Mouse (Mus musculus): Measurements from ENCODE around the gene Il31ra.

The Il31ra gene

DNA sequence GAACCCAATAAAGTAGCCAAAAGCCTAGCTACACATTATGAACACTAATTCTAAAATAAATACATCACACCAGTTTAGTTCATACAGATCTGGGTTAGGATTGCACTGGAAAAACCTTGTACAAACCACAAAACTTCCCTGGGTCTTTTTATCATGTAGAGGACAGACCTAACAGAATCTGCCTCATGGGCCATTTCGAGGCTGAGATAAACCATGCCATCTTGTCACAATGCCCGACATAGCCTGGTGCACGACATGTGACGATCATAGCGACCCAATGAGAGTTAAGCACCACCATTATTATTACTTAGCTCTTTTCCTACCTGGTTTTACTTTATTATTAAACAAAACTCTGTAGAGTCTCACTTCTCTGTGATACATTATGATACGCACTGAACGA is 57.1 kb downstream of the Il31ra start:
- no peaks in the 10 kb centered on the region for H3K27me3 ChIP-seq (ENCODE audit: control insufficient read depth, insufficient read depth, low read length, poor library complexity, severe bottlenecking)
- no peak for DNase-seq (ENCODE audit: low read depth, low spot score)
- no peaks in the 10 kb centered on the region for H3K36me3 ChIP-seq (ENCODE audit: control insufficient read depth, insufficient read depth, low read length, poor library complexity, severe bottlenecking)

DNA sequence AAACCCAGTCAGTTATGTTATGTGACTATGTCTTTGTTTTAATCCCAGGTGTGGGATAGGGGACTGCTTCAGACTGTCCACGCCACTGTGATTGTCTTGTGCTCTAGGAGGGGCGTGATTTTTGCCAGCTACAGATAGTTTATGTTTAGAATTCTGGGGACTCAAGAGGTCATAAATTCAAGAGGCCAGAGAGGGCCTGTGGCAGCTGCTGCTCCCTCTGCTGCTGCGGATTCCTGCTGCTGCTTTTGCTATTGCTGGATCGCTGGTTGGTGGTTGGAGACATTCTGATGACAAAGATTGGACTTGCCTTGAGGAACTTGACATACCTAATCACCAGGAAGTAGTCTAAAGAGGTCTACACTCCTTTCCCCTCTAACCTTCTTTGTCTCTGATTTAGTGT is 57.5 kb downstream of the Il31ra start:
- H3K36me3 ChIP-seq (ENCODE audit: control insufficient read depth, insufficient read depth, low read length, poor library complexity, severe bottlenecking): no peaks in the 10 kb centered on the region
- no peaks in the 10 kb centered on the region for H3K27me3 ChIP-seq (ENCODE audit: control insufficient read depth, insufficient read depth, low read length, poor library complexity, severe bottlenecking)
- DNase-seq (ENCODE audit: low read depth, low spot score): no peak

DNA sequence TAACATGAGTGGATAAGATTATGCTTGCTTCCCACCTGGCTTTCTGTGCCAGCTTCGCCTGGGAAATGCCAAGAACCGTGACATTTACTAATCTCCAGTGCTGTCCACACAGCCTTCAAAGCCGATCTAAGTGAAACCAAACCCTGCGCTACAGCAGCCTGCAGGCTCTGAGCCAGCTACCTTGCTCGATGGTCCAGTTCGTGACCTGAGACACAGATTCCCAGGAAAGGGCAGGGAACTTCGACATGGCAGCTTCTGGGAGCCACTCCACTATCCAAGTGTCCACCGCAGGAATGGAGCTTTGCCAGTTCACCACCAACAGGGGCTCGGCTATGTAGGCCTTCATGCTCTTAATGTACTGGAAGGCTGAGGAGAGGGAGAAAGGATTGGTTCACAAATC is 60.6 kb downstream of the Il31ra start:
- no peaks in the 10 kb centered on the region for H3K36me3 ChIP-seq (ENCODE audit: control insufficient read depth, insufficient read depth, low read length, poor library complexity, severe bottlenecking)
- no peak for DNase-seq (ENCODE audit: low read depth, low spot score)
- H3K27me3 ChIP-seq (ENCODE audit: control insufficient read depth, insufficient read depth, low read length, poor library complexity, severe bottlenecking): no peaks in the 10 kb centered on the region

DNA sequence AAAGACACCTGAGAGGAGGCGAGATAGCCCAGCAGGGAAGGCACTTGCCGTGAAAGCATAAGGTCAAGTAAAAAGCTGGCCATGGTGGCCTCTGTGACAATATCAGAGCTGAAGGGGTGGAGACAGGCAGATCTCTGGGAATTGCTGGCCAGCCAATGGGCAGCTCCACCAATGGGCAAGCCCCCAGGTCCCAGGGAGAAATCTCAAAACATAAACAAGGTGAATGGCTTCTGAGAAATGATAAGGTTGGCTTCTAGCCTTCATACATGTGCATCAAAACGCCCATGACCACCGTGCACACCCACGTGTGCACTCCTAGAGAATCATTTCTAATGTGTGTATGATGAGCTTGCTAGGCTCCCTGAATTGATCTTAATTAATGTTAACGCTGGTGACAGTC is 61.9 kb downstream of the Il31ra start:
- Histone ChIP-seq H3K27me3 (ENCODE audit: control insufficient read depth, insufficient read depth, low read length, poor library complexity, severe bottlenecking) (no peaks in the 10 kb centered on the region), H3K36me3 (ENCODE audit: control insufficient read depth, insufficient read depth, low read length, poor library complexity, severe bottlenecking) (no peaks in the 10 kb centered on the region)
- no peak for DNase-seq (ENCODE audit: low read depth, low spot score)

- peak; percentile 72 for DNase-seq (ENCODE audit: low read depth, low spot score)
These were observed 64.3 kb downstream of the Il31ra start for GRCm38 (mm10) chr13:112529893-112530292.

DNA sequence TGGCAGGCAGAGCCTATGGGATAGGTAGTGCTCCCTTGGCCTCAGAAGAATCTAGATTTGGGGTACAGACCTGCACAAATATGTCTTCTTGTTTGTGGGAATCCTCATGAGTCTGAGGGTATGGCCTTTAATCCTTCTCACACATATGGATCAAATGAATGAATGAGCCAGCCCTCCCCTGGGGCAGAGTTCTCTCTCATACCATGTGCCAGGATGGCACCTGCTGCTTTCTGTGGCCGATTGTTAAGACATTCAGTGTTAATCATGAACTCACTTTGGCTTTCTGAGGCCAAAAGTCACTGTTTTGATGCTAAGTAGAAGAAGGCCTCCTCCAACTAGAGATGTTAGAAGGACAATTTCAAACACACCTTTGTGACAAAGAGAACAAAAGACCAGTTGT is 67.0 kb downstream of the Il31ra start:
- no peak for DNase-seq (ENCODE audit: low read depth, low spot score)
- H3K36me3 ChIP-seq (ENCODE audit: control insufficient read depth, insufficient read depth, low read length, poor library complexity, severe bottlenecking): no peaks in the 10 kb centered on the region
- no peaks in the 10 kb centered on the region for H3K27me3 ChIP-seq (ENCODE audit: control insufficient read depth, insufficient read depth, low read length, poor library complexity, severe bottlenecking)

More at GRCm38 (mm10) chr13:112529893-112530292, 64.3 kb downstream of the Il31ra start:
- H3K36me3 ChIP-seq (ENCODE audit: control insufficient read depth, insufficient read depth, low read length, poor library complexity, severe bottlenecking): no peaks in the 10 kb centered on the region
- no peaks in the 10 kb centered on the region for H3K27me3 ChIP-seq (ENCODE audit: control insufficient read depth, insufficient read depth, low read length, poor library complexity, severe bottlenecking)

DNA sequence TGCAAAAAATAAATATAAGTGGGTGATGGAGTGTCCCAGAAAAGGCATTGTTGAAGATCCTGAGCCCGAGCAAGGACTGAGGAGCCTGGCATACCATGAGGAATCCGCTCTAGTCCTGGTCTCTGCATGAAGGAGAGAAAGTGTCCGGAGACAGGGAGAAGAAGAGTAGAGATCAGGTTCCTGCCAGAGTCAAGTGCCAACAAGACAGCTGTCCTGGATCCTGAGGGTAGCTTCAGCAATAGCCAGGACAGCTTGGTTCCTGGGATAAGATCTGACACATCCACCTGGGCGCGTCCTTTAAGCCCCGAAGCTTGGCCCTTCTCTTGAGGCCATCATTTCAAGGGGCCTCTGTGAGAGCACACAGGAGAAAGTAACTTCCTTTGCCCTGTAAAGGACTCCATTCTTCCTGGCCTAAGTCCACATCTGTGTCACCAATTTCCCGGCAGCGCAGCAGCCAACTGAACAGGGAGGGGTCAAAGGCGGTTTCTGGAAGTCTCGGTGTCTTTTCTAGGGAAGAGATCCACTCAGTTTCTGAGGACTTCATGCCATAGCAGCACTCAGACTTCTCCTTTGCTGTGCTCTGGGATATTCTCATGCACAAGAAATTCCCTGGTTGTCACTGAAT is 70.7 kb downstream of the Il31ra start:
- Histone ChIP-seq H3K27me3 (ENCODE audit: control insufficient read depth, insufficient read depth, low read length, poor library complexity, severe bottlenecking) (no peaks in the 10 kb centered on the region), H3K36me3 (ENCODE audit: control insufficient read depth, insufficient read depth, low read length, poor library complexity, severe bottlenecking) (no peaks in the 10 kb centered on the region)
- DNase-seq (ENCODE audit: low read depth, low spot score): no peak

DNA sequence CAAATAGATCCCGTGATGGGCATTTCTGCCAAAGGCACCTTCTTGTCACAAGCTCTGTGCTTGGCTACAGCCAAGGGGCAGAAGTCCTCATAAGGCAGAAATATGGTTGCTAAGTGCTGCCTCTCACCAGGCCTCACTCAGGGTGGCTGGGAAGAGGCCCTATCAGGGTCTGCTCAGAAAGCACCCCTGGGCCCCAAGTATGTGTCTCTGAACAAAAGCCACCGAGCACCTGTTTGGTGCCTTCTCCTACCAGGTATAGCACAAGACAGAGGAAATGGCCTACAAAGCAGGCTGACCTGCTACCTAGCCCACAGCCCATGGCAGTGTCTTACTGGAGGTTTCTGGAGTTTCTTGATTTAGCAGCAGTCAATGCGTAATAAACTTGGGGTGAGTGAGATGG is 71.3 kb downstream of the Il31ra start:
- Histone ChIP-seq H3K36me3 (ENCODE audit: control insufficient read depth, insufficient read depth, low read length, poor library complexity, severe bottlenecking) (no peaks in the 10 kb centered on the region), H3K27me3 (ENCODE audit: control insufficient read depth, insufficient read depth, low read length, poor library complexity, severe bottlenecking) (no peaks in the 10 kb centered on the region)
- DNase-seq (ENCODE audit: low read depth, low spot score): no peak

DNA sequence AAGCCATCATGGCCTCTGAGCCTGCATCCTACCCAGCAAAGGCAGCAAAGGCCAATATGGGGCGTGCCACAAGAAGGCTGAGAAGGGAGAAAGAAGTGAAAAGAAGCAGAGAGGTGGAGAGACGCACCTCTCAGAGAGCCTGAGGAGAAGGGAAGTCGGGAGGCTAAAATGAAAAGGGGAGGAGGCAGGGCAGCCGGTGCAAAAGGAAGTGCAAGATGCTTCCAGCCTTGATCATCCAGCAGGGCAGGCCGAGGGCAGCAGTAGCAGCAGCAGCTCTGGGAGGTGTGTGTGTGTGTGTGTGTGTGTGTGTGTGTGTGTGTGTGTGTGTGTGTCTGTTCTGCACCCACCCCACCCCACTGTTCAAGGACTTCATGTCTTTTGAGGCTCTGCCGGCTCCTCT is 71.9 kb downstream of the Il31ra start:
- DNase-seq (ENCODE audit: low read depth, low spot score): no peak
- Histone ChIP-seq H3K27me3 (ENCODE audit: control insufficient read depth, insufficient read depth, low read length, poor library complexity, severe bottlenecking) (no peaks in the 10 kb centered on the region), H3K36me3 (ENCODE audit: control insufficient read depth, insufficient read depth, low read length, poor library complexity, severe bottlenecking) (no peaks in the 10 kb centered on the region)

GRCm38 (mm10) chr13:112514546-112514945 is 79.6 kb downstream of the Il31ra start:
- DNase-seq (ENCODE audit: low read depth, low spot score): no peak
- H3K27me3 ChIP-seq (ENCODE audit: control insufficient read depth, insufficient read depth, low read length, poor library complexity, severe bottlenecking): no peaks in the 10 kb centered on the region
- no peaks in the 10 kb centered on the region for H3K36me3 ChIP-seq (ENCODE audit: control insufficient read depth, insufficient read depth, low read length, poor library complexity, severe bottlenecking)

DNA sequence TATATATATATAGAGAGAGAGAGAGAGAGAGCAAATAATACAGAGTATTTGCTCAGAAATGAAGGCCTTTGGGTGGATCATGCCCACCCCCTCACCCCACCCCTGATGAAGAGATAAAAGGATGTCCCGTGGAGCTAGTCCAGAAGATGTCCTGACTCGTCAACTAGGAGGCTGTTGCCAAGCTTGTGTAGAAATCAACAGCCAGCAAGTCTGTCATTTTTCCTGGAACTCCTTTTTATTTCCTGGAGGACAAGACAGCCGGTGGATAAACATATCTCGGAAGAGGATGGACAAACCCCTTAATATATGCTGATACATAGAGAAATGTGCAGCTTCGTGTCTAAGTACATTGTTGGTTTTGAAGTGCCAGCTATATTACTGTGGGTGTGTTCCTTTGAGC is 81.3 kb downstream of the Il31ra start:
- Histone ChIP-seq H3K36me3 (ENCODE audit: control insufficient read depth, insufficient read depth, low read length, poor library complexity, severe bottlenecking) (no peaks in the 10 kb centered on the region), H3K27me3 (ENCODE audit: control insufficient read depth, insufficient read depth, low read length, poor library complexity, severe bottlenecking) (no peaks in the 10 kb centered on the region)
- DNase-seq (ENCODE audit: low read depth, low spot score): no peak

DNA sequence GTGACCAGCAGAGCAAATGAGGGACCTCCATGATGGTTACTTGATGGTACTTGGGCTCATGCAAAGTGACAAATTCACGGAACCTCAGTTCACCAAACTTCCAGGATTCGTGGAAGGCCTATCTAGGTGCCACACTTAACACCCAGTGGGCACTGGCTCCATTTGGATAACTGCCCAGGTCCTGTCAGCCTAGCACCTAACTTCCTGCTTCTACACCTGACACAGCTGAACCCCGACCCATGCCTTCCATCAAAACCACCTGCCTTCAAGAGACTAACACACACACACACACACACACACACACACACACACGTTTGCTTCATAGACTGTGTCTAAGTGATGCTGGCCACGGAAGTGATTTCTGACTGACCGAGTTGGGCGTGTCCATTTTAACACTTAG is 82.3 kb downstream of the Il31ra start:
- H3K27me3 ChIP-seq (ENCODE audit: control insufficient read depth, insufficient read depth, low read length, poor library complexity, severe bottlenecking): no peaks in the 10 kb centered on the region
- no peak for DNase-seq (ENCODE audit: low read depth, low spot score)
- no peaks in the 10 kb centered on the region for H3K36me3 ChIP-seq (ENCODE audit: control insufficient read depth, insufficient read depth, low read length, poor library complexity, severe bottlenecking)

DNA sequence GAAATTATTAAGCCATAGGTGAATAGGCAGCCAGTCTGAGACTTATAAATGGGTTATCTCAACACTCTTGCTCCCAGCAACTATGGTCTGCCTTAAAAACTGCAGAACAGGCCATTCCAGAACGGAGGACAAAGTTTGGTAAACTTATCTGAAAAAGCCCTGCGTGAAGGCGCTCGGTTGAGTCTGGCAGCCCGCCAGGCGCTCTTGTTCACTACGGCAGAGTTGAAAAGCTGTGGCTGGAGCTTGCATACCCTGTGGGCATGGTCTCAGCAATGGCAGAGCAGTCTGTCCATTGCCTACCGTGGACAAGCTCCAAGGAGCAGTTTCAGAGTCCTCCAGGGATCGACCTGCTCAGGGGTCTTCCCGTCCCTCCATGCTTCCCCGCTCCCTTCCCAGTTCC is 82.9 kb downstream of the Il31ra start:
- no peak for DNase-seq (ENCODE audit: low read depth, low spot score)
- H3K27me3 ChIP-seq (ENCODE audit: control insufficient read depth, insufficient read depth, low read length, poor library complexity, severe bottlenecking): no peaks in the 10 kb centered on the region

DNA sequence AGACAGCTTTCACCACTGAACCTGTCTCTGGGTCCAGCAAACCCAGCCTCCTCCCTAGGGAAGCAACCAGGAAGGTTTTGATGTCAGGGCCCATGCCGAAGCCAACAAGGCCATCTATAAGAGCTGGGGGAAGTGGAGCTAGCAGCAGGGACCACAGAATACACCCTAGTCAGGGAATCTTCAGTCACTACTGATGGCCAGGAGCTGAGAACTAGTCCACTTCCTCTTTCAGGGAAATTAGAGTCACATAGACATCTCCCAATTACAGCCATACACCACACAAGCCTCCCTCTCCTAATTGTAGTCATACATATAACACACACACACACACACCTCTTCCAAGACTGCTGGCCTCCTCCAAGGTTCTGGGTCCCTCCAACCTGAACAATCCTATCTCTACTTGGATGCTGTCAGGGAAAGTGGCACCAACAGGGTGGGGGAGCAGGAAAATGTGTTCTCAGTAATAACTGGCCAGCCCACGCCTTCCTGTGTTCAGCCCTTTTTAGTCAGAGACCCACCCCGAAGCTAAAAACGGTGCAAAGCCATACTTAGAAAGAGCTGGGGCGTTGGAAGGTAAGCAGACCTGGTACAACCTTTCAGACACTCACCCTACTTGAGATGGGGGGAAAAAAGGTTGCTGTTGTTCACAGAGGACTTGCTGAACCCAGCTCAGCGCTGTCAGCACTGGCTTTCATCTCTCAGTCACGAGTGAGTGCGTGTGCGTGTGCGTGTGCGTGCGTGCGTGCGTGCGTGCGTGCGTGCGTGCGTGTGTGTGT is 83.5 kb downstream of the Il31ra start:
- H3K36me3 ChIP-seq (ENCODE audit: control insufficient read depth, insufficient read depth, low read length, poor library complexity, severe bottlenecking): no peaks in the 10 kb centered on the region
- no peaks in the 10 kb centered on the region for H3K27me3 ChIP-seq (ENCODE audit: control insufficient read depth, insufficient read depth, low read length, poor library complexity, severe bottlenecking)
- peak; percentile 47 for DNase-seq (ENCODE audit: low read depth, low spot score)

More for the DNA sequence above, 82.9 kb downstream of the Il31ra start:
- no peaks in the 10 kb centered on the region for H3K36me3 ChIP-seq (ENCODE audit: control insufficient read depth, insufficient read depth, low read length, poor library complexity, severe bottlenecking)

GRCm38 (mm10) chr13:112509465-112509864 is 84.7 kb downstream of the Il31ra start:
- DNase-seq (ENCODE audit: low read depth, low spot score): peak; percentile 81
- no peaks in the 10 kb centered on the region for H3K36me3 ChIP-seq (ENCODE audit: control insufficient read depth, insufficient read depth, low read length, poor library complexity, severe bottlenecking)
- H3K27me3 ChIP-seq (ENCODE audit: control insufficient read depth, insufficient read depth, low read length, poor library complexity, severe bottlenecking): no peaks in the 10 kb centered on the region

All from splenic B cell, adult 2 months (primary cell).